Mouse (Mus musculus) kidney, embryonic 14.5 days (tissue): ENCODE data around the gene Olfr995. TPM values are rescaled to one million over a fixed set of nuclear protein-coding genes. Genes with fewer than 3 reads are reported as not detected.

Experiments
- ATAC-seq: fragments of 200-750 bp; cut with Nextera tagmentation; 2 replicates; pipeline ENCODE4 v1.8.0; 2017; ENCODE audit warnings: moderate number of reproducible peaks, mild to moderate bottlenecking, moderate TSS enrichment, moderate library complexity; ENCODE audit not compliant: low FRiP score, low TSS enrichment
- H3K27ac ChIP-seq: fragments of 300-500 bp; sonication (generic); 2 replicates; pipeline ENCODE4 v1.5.1; 2014; ENCODE audit warnings: low read depth, mild to moderate bottlenecking, low read length, moderate library complexity, mixed read lengths
- H3K27me3 ChIP-seq: fragments of 300-500 bp; sonication (generic); 2 replicates; pipeline ENCODE4 v1.6.1; 2014; ENCODE audit warnings: mild to moderate bottlenecking, low read length; ENCODE audit not compliant: control insufficient read depth, insufficient read depth
- H3K36me3 ChIP-seq: fragments of 300-500 bp; sonication (generic); 2 replicates; pipeline ENCODE4 v1.6.1; 2014; ENCODE audit warnings: low read length, mixed read lengths; ENCODE audit not compliant: control insufficient read depth, insufficient read depth
- H3K4me1 ChIP-seq: fragments of 300-500 bp; sonication (generic); 2 replicates; pipeline ENCODE4 v1.6.1; 2014; ENCODE audit warnings: low read length, mixed read lengths; ENCODE audit not compliant: control insufficient read depth, insufficient read depth
- H3K4me2 ChIP-seq: fragments of 300-500 bp; sonication (generic); replicated peaks from 2 replicates; pipeline ENCODE4 v1.6.1; 2014; ENCODE audit warnings: low read depth, mild to moderate bottlenecking, low read length
- H3K4me3 ChIP-seq: fragments of 300-500 bp; sonication (generic); 2 replicates; pipeline ENCODE4 v1.5.1; 2014; ENCODE audit warnings: mild to moderate bottlenecking, low read length
- H3K9ac ChIP-seq: fragments of 300-500 bp; sonication (generic); 2 replicates; pipeline ENCODE4 v1.6.1; 2014; ENCODE audit warnings: low read depth, mild to moderate bottlenecking, low read length, moderate library complexity
- H3K9me3 ChIP-seq: fragments of 300-500 bp; sonication (generic); 2 replicates; pipeline ENCODE4 v1.6.1; 2016; ENCODE audit warnings: low read length; ENCODE audit not compliant: control insufficient read depth
- WGBS: fragments of 180-500 bp; shearing (Covaris S2); extraction: QIAGEN DNeasy Blood & Tissue Kit; methylation state at CpG from one replicate; pipeline ENCODE4 v1.1.7; 2014; 5-methylcytosine and 5-hydroxymethylcytosine counted together
- polyA plus RNA-seq: library from polyadenylated mRNA; unstranded; fragments of >200 nt; fragmentation: Nextera tagmentation; extraction: Ambion mirVana; gene quantifications from 2 replicates; pipeline ENCODE4 v1.2.1, GENCODE M21; 2014

The Olfr995 gene
- polyA plus RNA-seq, result not detected in 2 replicates

DNA sequence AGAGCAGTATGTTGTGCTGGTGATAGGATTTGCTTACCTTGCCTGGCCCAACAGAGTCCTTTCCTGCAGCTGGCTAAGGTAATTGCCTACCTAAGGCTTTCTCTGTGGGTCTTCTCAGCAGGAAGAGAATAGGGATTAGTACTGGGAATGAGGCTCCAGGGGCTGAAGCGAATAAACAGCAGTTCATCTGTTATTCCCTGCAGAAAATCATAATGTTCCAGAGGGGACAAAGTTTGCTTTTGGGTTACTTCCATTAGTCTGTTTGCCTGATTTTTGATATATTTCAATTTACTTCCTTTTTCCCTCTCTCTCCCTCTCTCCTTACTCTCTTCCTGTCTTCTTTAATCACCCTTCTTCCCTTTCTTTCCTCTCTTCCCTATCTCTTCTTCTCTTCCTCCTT, at the start of gene Olfr995:
Olfr995 (minus strand) TSS at position 101 of the 400 bp plus-strand sequence.
- H3K4me1 ChIP-seq, result no peaks in the 10 kb centered on the region
- H3K4me2 ChIP-seq, result no peak within 1 kb of the TSS
- no peaks in the 10 kb centered on the region for H3K9me3 ChIP-seq
- WGBS, result 50% methylated on average over 1 of the region's 1 CpGs
- H3K36me3 ChIP-seq, result no peaks in the 10 kb centered on the region
- no peak within 1 kb of the TSS for H3K27ac ChIP-seq
- no peak for ATAC-seq
- no peak within 1 kb of the TSS for H3K9ac ChIP-seq
- no peaks in the 10 kb centered on the region for H3K27me3 ChIP-seq
- no peak within 1 kb of the TSS for H3K4me3 ChIP-seq

- H3K36me3 ChIP-seq, result no peaks in the 10 kb centered on the region
- no peak overlapping the region for H3K9ac ChIP-seq
- H3K27ac ChIP-seq, result no peak overlapping the region
- no peak for ATAC-seq
- 83% methylated on average over 5 of the region's 5 CpGs for WGBS
- no peaks in the 10 kb centered on the region for H3K27me3 ChIP-seq
- H3K9me3 ChIP-seq, result no peaks in the 10 kb centered on the region
- no peak overlapping the region for H3K4me2 ChIP-seq
- H3K4me3 ChIP-seq, result no peak overlapping the region
- no peaks in the 10 kb centered on the region for H3K4me1 ChIP-seq
Observed at GRCm38 (mm10) chr2:85490396-85490795, 47.0 kb upstream of the Olfr995 start.

- no peak overlapping the region for H3K4me3 ChIP-seq
- no peaks in the 10 kb centered on the region for H3K4me1 ChIP-seq
- no peak overlapping the region for H3K4me2 ChIP-seq
- 0 out of 2 replicates have a peak, but pooled peaks cover 4% of the 10 kb centered on the region for H3K9me3 ChIP-seq
- no peaks in the 10 kb centered on the region for H3K36me3 ChIP-seq
- no peak for ATAC-seq
- no peak overlapping the region for H3K27ac ChIP-seq
- H3K9ac ChIP-seq, result no peak overlapping the region
- WGBS, result 81% methylated on average over 3 of the region's 3 CpGs
- H3K27me3 ChIP-seq, result no peaks in the 10 kb centered on the region
Observed at GRCm38 (mm10) chr2:85466801-85467325, 23.4 kb upstream of the Olfr995 start.

- no peak overlapping the region for H3K4me3 ChIP-seq
- H3K27ac ChIP-seq, result no peak overlapping the region
- no peak overlapping the region for H3K9ac ChIP-seq
- no peak overlapping the region for H3K4me2 ChIP-seq
- no peaks in the 10 kb centered on the region for H3K27me3 ChIP-seq
- H3K4me1 ChIP-seq, result no peaks in the 10 kb centered on the region
- no peak for ATAC-seq
- H3K36me3 ChIP-seq, result no peaks in the 10 kb centered on the region
- H3K9me3 ChIP-seq, result no peaks in the 10 kb centered on the region
Observed at GRCm38 (mm10) chr2:85442546-85442945, 893 bp downstream of the Olfr995 start.

GRCm38 (mm10) chr2:85436351-85436750, 7.1 kb downstream of the Olfr995 start, which contains the start of gene Olfr994:
Gene Olfr994 (minus strand): TSS chr2:85436451.
- no peak within 1 kb of the TSS for H3K9ac ChIP-seq
- no peak for ATAC-seq
- H3K4me1 ChIP-seq, result no peaks in the 10 kb centered on the region
- no peak within 1 kb of the TSS for H3K4me3 ChIP-seq
- no peak within 1 kb of the TSS for H3K4me2 ChIP-seq
- H3K9me3 ChIP-seq, result no peaks in the 10 kb centered on the region
- no peaks in the 10 kb centered on the region for H3K36me3 ChIP-seq
- H3K27ac ChIP-seq, result no peak within 1 kb of the TSS
- no peaks in the 10 kb centered on the region for H3K27me3 ChIP-seq
- 94% methylated on average over 3 of the region's 3 CpGs for WGBS

- no peaks in the 10 kb centered on the region for H3K9me3 ChIP-seq
- H3K4me2 ChIP-seq, result no peak overlapping the region
- H3K27ac ChIP-seq, result no peak overlapping the region
- H3K9ac ChIP-seq, result no peak overlapping the region
- H3K4me1 ChIP-seq, result no peaks in the 10 kb centered on the region
- no peak overlapping the region for H3K4me3 ChIP-seq
- H3K27me3 ChIP-seq, result no peaks in the 10 kb centered on the region
- no peaks in the 10 kb centered on the region for H3K36me3 ChIP-seq
- 83% methylated on average over 1 of the region's 1 CpGs for WGBS
- ATAC-seq, result no peak
Observed at GRCm38 (mm10) chr2:85425893-85426292, 17.5 kb downstream of the Olfr995 start.

GRCm38 (mm10) chr2:85414777-85415176, 28.7 kb downstream of the Olfr995 start, which contains the start of gene Olfr993:
Gene Olfr993 (minus strand): TSS chr2:85414877.
- H3K4me2 ChIP-seq, result no peak within 1 kb of the TSS
- H3K4me3 ChIP-seq, result no peak within 1 kb of the TSS

GRCm38 (mm10) chr2:85409369-85409768, 34.1 kb downstream of the Olfr995 start, which contains the start of gene Olfr992:
Gene Olfr992 (minus strand): TSS chr2:85409469.
- no peak for ATAC-seq
- Histone ChIP-seq H3K4me1 (no peaks in the 10 kb centered on the region), H3K4me3 (no peak within 1 kb of the TSS), H3K9ac (no peak within 1 kb of the TSS), H3K9me3 (no peaks in the 10 kb centered on the region), H3K27ac (no peak within 1 kb of the TSS), H3K27me3 (no peaks in the 10 kb centered on the region), H3K4me2 (no peak within 1 kb of the TSS), H3K36me3 (no peaks in the 10 kb centered on the region)
- WGBS, result 65% methylated on average over 2 of the region's 2 CpGs

More at GRCm38 (mm10) chr2:85414777-85415176, 28.7 kb downstream of the Olfr995 start, which contains the start of gene Olfr993:
- Histone ChIP-seq H3K27ac (no peak within 1 kb of the TSS), H3K9me3 (no peaks in the 10 kb centered on the region), H3K27me3 (no peaks in the 10 kb centered on the region), H3K9ac (no peak within 1 kb of the TSS), H3K4me1 (no peaks in the 10 kb centered on the region), H3K36me3 (no peaks in the 10 kb centered on the region)
- no peak for ATAC-seq
